In the genomic region with DNA sequence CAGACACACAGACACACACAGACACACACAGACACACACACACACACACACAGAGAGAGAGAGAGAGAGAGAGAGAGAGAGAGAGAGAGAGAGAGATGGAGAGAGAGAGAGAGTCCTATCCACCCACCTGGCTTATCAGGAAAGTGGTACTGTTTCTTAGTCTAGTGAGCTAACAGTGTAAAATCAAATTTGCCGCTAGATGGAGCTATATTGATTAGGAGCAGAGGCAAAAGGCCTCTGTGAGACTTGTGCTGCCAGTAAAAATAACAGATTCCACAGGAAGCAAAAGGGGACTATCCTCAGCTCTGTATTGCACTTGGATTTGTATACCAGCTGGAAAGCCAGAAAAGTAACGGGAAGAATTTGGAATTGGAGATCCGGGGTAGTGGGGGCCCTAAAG, we compare ENCODE assay signal across 9 mouse cellular contexts.
DNase-seq lines count a peak whose midpoint lies in the region; ATAC-seq and TF ChIP-seq lines count a peak whose summit lies in the region.
"Had no signal": no experiment of that assay in that cellular context is flagged by ENCODE, and none has a peak within 500 bp of the region (broad histone marks: within the 10 kb centered on the region; RNA-seq: fewer than 3 reads in every experiment).

No protein-coding gene starts in this region.

- no peak overlapping the region for H3K4me3 ChIP-seq in gastrocnemius, adult 2 months
- H3K4me3 ChIP-seq in lung, postnatal 0 days (ENCODE audit: low read depth, low read length), result no peak overlapping the region
- no peak overlapping the region for H3K4me3 ChIP-seq in heart, embryonic 11.5 days (ENCODE audit: low read depth, low read length)

- no peak for DNase-seq in gastrocnemius, adult 2 months
- no peak for DNase-seq in gastrocnemius, postnatal 36 days
- DNase-seq in lung, postnatal 0 days (ENCODE audit: low spot score), result peak; percentile 26
- no peak for DNase-seq in lung, postnatal 4 days
- peak; percentile 16 for DNase-seq in c-Kit-positive CD71-positive TER-119-negative erythroid progenitor cells, embryonic 14.5 days (ENCODE audit: low read depth)
- DNase-seq in retina, embryonic 14.5 days (ENCODE audit: low spot score), result peak; percentile 75
- no peak for DNase-seq in gastrocnemius, postnatal 25 days

- no peak overlapping the region for H3K4me2 ChIP-seq in lung, postnatal 0 days (replicated peaks; ENCODE audit: low read depth, low read length)
- H3K4me2 ChIP-seq in heart, embryonic 11.5 days, result no peak overlapping the region

- H3K27me3 ChIP-seq in lung, postnatal 0 days (replicated peaks; ENCODE audit: insufficient read depth, low read length), result no peaks in the 10 kb centered on the region
- no peaks in the 10 kb centered on the region for H3K27me3 ChIP-seq in heart, embryonic 11.5 days (ENCODE audit: control insufficient read depth, insufficient read depth, low read length)

- intact Hi-C loops in gastrocnemius, adult 2 months (cut with DNase I), result no loop called here
- intact Hi-C loops in gastrocnemius, postnatal 36 days (cut with DNase I), result no loop called here

- no peak for TF ChIP-seq EP300 in lung, postnatal 0 days (IDR thresholded peaks at IDR 0.05)

- H3K9me3 ChIP-seq in lung, postnatal 0 days (ENCODE audit: low read length), result no peaks in the 10 kb centered on the region
- H3K9me3 ChIP-seq in heart, embryonic 11.5 days (replicated peaks; ENCODE audit: control insufficient read depth, low read length), result no peaks in the 10 kb centered on the region

- H3K9ac ChIP-seq in lung, postnatal 0 days (replicated peaks; ENCODE audit: low read depth), result no peak overlapping the region
- H3K9ac ChIP-seq in heart, embryonic 11.5 days (ENCODE audit: low read depth, low read length), result no peak overlapping the region

- WGBS in lung, postnatal 0 days, result 23% methylated on average over 3 of the region's 3 CpGs
- 19% methylated on average over 3 of the region's 3 CpGs for WGBS in heart, embryonic 11.5 days (ENCODE audit: insufficient replicate concordance)

- no peaks in the 10 kb centered on the region for H3K4me1 ChIP-seq in lung, postnatal 0 days (ENCODE audit: insufficient read depth, low read depth, low read length)
- H3K4me1 ChIP-seq in heart, embryonic 11.5 days (ENCODE audit: control insufficient read depth, insufficient read depth, low read length), result no peaks in the 10 kb centered on the region

- H3K27ac ChIP-seq in gastrocnemius, adult 2 months, result no peak overlapping the region
- H3K27ac ChIP-seq in lung, postnatal 0 days (ENCODE audit: low read length), result no peak overlapping the region
- H3K27ac ChIP-seq in heart, embryonic 11.5 days (ENCODE audit: low read depth, low read length), result no peak overlapping the region
- H3K27ac ChIP-seq: macrophage had no signal

- no peak for ATAC-seq in lung, postnatal 0 days
- ATAC-seq in heart, embryonic 11.5 days (replicated peaks; ENCODE audit: insufficient number of reproducible peaks, low FRiP score, low TSS enrichment), result no peak

- TF ChIP-seq CTCF in gastrocnemius, adult 2 months (IDR thresholded peaks at IDR 0.05), result peak; percentile 51
- TF ChIP-seq CTCF in lung, postnatal 0 days (IDR thresholded peaks at IDR 0.05), result peak; percentile 48

- H3K36me3 ChIP-seq in lung, postnatal 0 days (ENCODE audit: insufficient read depth, low read length), result no peaks in the 10 kb centered on the region
- no peaks in the 10 kb centered on the region for H3K36me3 ChIP-seq in heart, embryonic 11.5 days (ENCODE audit: control insufficient read depth, insufficient read depth, low read length)

Comparison
In these comparisons a context has a peak if more than half of its experiments do, and no peak if none do; other contexts are left out.
1. DNase-seq: peak in lung, postnatal 0 days (single experiment), c-Kit-positive CD71-positive TER-119-negative erythroid progenitor cells, embryonic 14.5 days (single experiment) and retina, embryonic 14.5 days (single experiment); none in gastrocnemius, adult 2 months (single experiment), gastrocnemius, postnatal 36 days (0 of 2), lung, postnatal 4 days (0 of 2) and gastrocnemius, postnatal 25 days (single experiment).